Mouse (Mus musculus): ENCODE results near the gene Vcan. TPM values are rescaled to one million over a fixed set of nuclear protein-coding genes. Genes with fewer than 3 reads are reported as not detected.
A peak's percentile ranks its signal among the peaks of the same experiment; 100 is the strongest.

Vcan gene
- polyA plus RNA-seq, 1 experiment from 2014 or later = 48.3 TPM

DNA sequence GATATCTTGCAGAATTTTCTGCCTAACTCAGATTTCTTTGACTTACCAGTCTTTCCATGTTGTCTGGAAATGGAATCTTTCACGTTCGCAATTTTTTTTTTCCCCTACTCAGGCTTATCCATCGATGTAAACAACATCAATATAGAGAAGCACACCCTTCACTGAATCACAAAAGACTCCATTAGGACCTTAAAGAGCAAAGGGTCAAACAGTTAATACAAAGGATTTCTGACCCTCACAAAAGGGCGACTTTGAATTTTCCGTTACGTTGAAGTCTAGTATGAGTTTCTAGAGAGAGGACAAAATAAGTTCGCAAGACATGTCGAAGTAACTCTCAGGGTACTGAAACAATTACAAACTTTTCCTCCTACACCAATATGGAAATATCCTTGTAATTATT lies 892 bp upstream of the Vcan start:
- peak overlapping the region; percentile 97 for H3K4me2 ChIP-seq (replicated peaks)
- no peak overlapping the region for H3K27ac ChIP-seq (replicated peaks)
- H3K4me3 ChIP-seq = peak overlapping the region; percentile 51
- 11% methylated on average over 8 of the region's 8 CpGs for WGBS
- peaks cover 21% of the 10 kb centered on the region for H3K4me1 ChIP-seq
- no peak for ATAC-seq (replicated peaks)
- no peaks in the 10 kb centered on the region for H3K9me3 ChIP-seq
- H3K27me3 ChIP-seq = no peaks in the 10 kb centered on the region
- no peaks in the 10 kb centered on the region for H3K36me3 ChIP-seq
- peak overlapping the region; percentile 63 for H3K9ac ChIP-seq (replicated peaks)

DNA sequence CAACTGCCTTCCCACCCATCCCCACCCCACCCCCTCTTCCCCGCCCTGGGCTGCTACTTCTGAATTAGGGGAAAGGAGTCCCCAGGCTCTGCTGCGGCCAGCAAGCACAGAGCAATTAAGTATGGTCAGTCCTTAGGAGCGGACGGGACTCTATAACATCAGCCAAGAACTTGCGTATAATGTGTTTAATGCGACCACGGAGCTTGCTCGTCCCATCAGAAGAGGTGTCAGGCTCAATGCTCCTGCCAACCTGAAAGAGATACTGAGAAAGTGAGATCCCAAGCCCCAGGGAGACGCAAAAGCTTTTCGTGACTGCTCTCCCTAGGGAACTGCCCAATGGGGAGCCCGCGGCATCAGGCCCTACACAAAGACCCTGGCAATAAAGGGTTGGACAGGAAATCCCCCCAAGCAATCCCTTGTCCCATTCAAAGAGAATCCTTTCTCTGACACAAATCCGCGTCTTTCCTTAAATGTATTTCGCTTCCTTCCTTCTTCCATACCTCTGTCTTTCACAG lies 434 bp upstream of the Vcan start:
- under 1% methylated on average over 15 of the region's 15 CpGs for WGBS
- Histone ChIP-seq H3K27ac (replicated peaks) (peak overlapping the region; percentile 91), H3K9ac (replicated peaks) (peak overlapping the region; percentile 63), H3K9me3 (no peaks in the 10 kb centered on the region), H3K4me1 (peaks cover 24% of the 10 kb centered on the region), H3K27me3 (no peaks in the 10 kb centered on the region), H3K36me3 (no peaks in the 10 kb centered on the region), H3K4me2 (replicated peaks) (peak overlapping the region; percentile 97), H3K4me3 (peak overlapping the region; percentile 51)
- no peak for ATAC-seq (replicated peaks)

DNA sequence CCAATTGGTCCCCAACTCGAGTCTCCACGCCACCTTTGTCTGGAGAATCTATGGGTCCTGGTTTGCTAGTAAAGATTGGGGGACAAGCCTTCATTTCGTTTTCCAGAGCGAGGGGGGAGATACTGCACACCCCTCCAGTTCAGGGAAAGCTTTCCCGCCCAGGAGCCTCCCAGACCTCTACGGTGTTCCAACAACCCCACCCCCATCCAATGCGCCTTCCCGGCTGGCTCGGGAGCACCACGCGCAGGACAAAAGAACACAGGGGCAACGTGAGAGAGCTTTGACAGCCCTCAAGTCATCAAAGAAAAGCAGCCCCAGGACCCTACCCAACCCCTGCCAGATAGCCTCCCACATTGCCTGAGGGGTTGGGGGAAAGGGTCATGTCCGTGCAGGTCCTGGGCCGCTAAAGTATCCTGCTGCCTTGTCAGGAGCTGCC lies 1.2 kb downstream of the Vcan start:
- Histone ChIP-seq H3K4me3 (peak overlapping the region; percentile 51), H3K4me1 (peaks cover 25% of the 10 kb centered on the region), H3K9ac (replicated peaks) (peak overlapping the region; percentile 63), H3K9me3 (no peaks in the 10 kb centered on the region), H3K36me3 (no peaks in the 10 kb centered on the region), H3K27ac (replicated peaks) (peak overlapping the region; percentile 91), H3K27me3 (no peaks in the 10 kb centered on the region), H3K4me2 (replicated peaks) (peak overlapping the region; percentile 97)
- peak; percentile 51 for ATAC-seq (replicated peaks)
- under 1% methylated on average over 14 of the region's 14 CpGs for WGBS

DNA sequence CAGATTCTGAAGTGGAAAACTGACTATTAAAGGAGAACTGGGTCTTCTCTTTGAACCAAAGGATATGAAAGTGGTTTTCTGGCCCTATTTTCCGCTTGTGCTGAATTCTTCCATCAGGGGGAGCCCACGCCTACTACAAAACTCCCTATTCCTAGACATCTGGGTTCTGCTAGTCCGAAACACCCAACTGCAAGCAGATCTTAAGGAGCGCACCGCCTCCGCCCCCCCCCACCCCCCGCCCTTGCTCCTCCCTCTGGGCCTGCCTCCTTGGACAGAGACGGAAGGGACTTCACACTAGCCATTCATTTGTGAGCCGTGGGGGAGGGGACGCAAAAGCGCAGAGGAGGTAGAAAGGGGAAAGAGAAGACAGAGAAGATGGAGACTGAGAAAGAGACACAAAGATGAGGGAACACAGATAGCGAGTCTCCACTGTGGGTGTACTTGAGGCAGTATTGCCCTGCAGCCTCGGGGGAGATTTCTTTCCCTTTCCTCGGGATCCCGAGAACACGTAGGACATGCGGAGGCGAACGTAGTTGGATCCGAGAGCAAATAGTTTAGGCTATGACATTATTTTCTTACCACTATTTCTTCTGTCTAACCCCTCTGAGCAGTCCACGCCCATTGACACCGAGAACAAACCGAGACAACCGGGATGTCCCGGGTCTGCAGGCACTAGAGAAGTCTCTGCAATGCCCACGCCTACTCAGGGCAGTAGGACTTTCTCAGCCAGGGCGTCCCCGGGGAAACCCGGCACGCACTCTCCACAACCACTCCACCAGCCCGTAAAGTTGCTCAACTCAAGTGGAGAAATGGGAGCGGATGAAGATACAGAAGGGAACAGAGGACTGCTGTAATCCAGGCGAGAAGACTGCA lies 1.8 kb downstream of the Vcan start:
- H3K9me3 ChIP-seq = no peaks in the 10 kb centered on the region
- peak overlapping the region; percentile 91 for H3K27ac ChIP-seq (replicated peaks)
- peaks cover 25% of the 10 kb centered on the region for H3K4me1 ChIP-seq
- peak overlapping the region; percentile 51 for H3K4me3 ChIP-seq
- ATAC-seq (replicated peaks) = peak; percentile 87
- WGBS = under 1% methylated on average over 33 of the region's 33 CpGs
- H3K27me3 ChIP-seq = no peaks in the 10 kb centered on the region
- peak overlapping the region; percentile 97 for H3K4me2 ChIP-seq (replicated peaks)
- no peaks in the 10 kb centered on the region for H3K36me3 ChIP-seq
- peak overlapping the region; percentile 63 for H3K9ac ChIP-seq (replicated peaks)

DNA sequence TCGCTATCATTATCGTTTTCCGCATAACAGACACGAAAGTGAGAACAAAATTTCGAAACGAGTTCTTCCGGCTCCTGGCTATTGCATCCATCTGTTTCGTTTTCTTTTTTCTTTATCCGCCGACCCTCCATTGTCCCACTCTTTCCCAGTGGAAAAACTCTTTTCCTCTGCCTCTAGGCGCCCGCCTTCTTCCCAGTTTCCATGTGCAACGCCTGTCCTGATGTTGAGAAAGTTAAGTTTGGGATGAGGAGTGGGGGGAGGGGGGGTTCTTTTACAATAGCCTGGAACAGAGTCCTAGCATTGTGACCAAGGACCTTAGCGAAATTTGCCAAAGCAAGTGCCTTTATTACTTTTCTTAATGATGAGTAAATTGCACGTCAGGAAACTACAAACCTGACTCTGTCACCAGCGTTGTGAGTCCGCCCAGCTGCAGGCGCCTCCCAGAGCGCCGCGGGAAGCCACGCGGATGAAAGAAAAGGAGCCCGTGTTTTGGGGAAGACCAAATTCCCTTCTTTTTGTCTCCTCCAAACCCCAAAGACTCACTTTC lies 2.5 kb downstream of the Vcan start:
- Histone ChIP-seq H3K36me3 (no peaks in the 10 kb centered on the region), H3K4me3 (peak overlapping the region; percentile 51), H3K27ac (replicated peaks) (peak overlapping the region; percentile 91), H3K9ac (replicated peaks) (peak overlapping the region; percentile 63), H3K9me3 (no peaks in the 10 kb centered on the region), H3K4me1 (peaks cover 25% of the 10 kb centered on the region), H3K4me2 (replicated peaks) (peak overlapping the region; percentile 97), H3K27me3 (no peaks in the 10 kb centered on the region)
- ATAC-seq (replicated peaks) = peak; percentile 21; the same call in 1 of the 2 replicates
- WGBS = under 1% methylated on average over 24 of the region's 24 CpGs

DNA sequence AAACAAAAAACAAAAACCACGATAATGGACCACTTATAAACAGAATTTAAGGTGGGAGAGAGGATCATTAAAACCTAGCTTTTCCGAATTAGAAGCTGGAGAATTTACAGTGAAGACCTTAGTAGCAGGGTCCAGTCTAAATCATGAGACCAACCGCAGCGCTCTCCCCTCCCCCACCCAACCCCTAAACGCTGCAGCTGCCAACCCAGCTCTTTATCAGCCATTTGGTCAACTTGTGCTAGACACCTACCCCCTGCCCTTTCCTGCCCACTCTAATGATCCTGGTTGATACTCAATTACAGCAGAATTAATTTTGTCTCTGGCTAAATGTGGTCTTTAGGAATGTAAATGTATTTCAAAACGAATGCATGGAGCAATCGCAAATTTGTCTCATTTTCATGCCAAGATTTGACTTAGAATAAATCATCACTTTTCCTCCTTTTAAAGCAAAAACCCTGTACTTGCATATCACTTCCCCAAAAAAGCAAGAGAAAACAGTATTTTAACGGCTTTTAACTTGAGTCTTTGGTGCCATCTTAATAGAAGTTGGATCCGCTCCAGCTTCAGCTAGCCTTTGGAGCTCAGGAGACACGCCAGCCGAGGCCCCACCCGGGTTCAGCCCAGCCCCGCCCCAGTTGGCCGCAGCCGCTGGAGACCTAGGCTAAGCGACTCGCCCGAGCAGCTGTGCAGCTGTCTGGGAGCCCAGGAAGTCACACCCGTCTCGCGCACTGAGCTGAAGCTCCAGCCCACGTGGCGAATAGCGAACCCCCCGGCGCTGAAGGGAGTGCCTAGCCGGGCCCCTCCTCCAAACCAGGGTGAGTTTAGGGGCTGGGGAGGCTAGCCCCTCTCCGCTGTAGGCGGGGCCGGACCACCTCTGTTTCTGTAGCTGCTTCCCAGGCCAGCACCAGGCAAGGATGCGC lies 3.3 kb downstream of the Vcan start:
- H3K4me2 ChIP-seq (replicated peaks) = peak overlapping the region; percentile 97
- no peaks in the 10 kb centered on the region for H3K9me3 ChIP-seq
- no peaks in the 10 kb centered on the region for H3K27me3 ChIP-seq
- peak overlapping the region; percentile 91 for H3K27ac ChIP-seq (replicated peaks)
- peaks cover 25% of the 10 kb centered on the region for H3K4me1 ChIP-seq
- 1% methylated on average over 31 of the region's 31 CpGs for WGBS
- peak overlapping the region; percentile 63 for H3K9ac ChIP-seq (replicated peaks)
- ATAC-seq (replicated peaks) = peak; percentile 31
- peak overlapping the region; percentile 51 for H3K4me3 ChIP-seq
- no peaks in the 10 kb centered on the region for H3K36me3 ChIP-seq

DNA sequence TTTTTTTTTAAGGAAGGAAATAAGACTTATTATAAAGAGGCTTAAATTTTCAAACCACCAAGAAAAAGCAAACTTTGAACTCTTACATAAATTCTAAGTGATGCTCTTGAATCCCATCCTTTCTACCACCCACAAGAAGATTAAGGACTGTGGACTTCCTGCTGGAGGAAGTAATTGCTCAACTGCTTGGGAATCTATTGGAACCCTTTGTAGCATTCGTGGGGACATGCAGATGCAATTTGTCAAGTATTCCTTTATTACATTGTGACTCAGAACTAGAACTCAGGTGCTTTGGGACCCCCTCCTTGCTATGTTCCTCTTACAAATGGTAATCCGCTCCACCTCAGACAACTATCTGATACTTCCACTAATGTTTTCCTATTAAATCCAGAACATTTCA lies 4.0 kb downstream of the Vcan start:
- Histone ChIP-seq H3K9me3 (no peaks in the 10 kb centered on the region), H3K9ac (replicated peaks) (peak overlapping the region; percentile 63; the same call in 1 of the 2 replicates), H3K4me2 (replicated peaks) (peak overlapping the region; percentile 97), H3K4me3 (peak overlapping the region; percentile 51), H3K27me3 (no peaks in the 10 kb centered on the region), H3K27ac (replicated peaks) (no peak overlapping the region), H3K36me3 (no peaks in the 10 kb centered on the region), H3K4me1 (peaks cover 25% of the 10 kb centered on the region)
- no peak for ATAC-seq (replicated peaks)
- 44% methylated on average over 2 of the region's 2 CpGs for WGBS

DNA sequence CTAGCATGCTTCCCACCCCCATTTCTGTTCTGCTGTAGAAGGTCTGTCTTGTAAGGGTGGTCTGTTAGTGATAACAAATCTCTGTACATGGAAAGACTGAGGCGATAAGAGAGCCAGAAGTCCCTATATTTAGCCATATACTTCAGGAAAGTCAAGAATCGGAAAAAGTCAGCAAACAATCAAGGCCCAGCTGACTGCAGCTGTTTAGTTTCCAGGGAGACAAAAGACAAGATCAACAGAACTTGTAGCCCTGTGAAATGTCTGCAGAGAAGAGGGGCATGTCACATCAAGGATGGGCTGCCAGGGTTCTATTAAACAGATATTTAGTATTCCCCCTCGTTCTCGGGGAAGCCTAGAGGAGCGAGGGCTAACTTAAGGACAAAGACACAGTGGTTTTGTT lies 7.2 kb downstream of the Vcan start:
- Histone ChIP-seq H3K4me3 (no peak overlapping the region), H3K4me2 (replicated peaks) (no peak overlapping the region), H3K36me3 (no peaks in the 10 kb centered on the region), H3K27ac (replicated peaks) (no peak overlapping the region), H3K4me1 (peaks cover 16% of the 10 kb centered on the region), H3K27me3 (no peaks in the 10 kb centered on the region), H3K9me3 (no peaks in the 10 kb centered on the region), H3K9ac (replicated peaks) (no peak overlapping the region)
- no peak for ATAC-seq (replicated peaks)
- WGBS = 74% methylated on average over 5 of the region's 5 CpGs

DNA sequence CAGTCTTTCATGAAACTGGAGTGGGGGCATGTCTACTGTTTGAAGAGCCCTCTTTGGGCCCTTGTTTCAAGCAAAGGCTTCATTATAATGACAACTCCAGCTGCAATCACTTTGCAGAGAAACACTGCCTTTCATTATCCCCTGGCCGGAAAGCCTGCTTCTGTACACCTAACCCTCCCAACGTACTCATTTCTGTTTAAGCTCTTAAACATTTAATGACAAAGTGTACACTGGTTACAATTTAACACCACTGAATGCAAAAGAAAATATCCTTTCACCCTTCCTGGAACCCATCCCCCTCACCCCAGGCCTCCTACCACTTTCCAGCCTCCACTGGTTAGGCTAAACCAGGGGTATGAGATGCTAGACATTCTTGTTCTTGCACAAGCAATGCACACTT lies 15.8 kb downstream of the Vcan start:
- no peak for ATAC-seq (replicated peaks)
- 76% methylated on average over 2 of the region's 2 CpGs for WGBS

DNA sequence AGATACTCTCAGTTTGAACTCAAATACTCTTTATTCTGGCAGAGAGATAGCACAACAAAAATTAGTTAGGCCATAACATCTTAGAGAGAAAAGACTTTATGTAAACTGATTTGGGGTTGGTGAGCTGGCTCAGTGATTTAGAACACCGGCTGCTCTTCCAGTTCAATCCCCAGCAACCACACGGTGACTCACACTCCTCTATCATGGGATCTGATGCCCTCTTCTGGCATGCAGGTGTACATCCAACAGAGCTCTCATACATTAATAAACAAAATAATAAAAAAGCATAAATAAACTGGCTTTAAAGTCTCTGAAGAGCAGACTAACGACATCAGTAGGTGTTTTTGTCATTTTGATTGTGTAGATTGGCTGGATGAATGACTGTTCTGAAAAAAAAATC lies 21.8 kb downstream of the Vcan start:
- H3K9ac ChIP-seq (replicated peaks) = no peak overlapping the region
- ATAC-seq (replicated peaks) = no peak
- H3K4me3 ChIP-seq = no peak overlapping the region
- H3K27ac ChIP-seq (replicated peaks) = no peak overlapping the region
- 50% methylated on average over 3 of the region's 3 CpGs for WGBS
- H3K36me3 ChIP-seq = peaks cover 28% of the 10 kb centered on the region
- H3K9me3 ChIP-seq = no peaks in the 10 kb centered on the region
- H3K4me2 ChIP-seq (replicated peaks) = no peak overlapping the region
- H3K27me3 ChIP-seq = no peaks in the 10 kb centered on the region
- no peaks in the 10 kb centered on the region for H3K4me1 ChIP-seq

More for the DNA sequence above, 15.8 kb downstream of the Vcan start:
- H3K4me2 ChIP-seq (replicated peaks) = no peak overlapping the region
- H3K36me3 ChIP-seq = peaks cover 26% of the 10 kb centered on the region
- H3K4me3 ChIP-seq = no peak overlapping the region
- no peaks in the 10 kb centered on the region for H3K9me3 ChIP-seq
- H3K27ac ChIP-seq (replicated peaks) = no peak overlapping the region
- no peak overlapping the region for H3K9ac ChIP-seq (replicated peaks)
- no peaks in the 10 kb centered on the region for H3K4me1 ChIP-seq
- no peaks in the 10 kb centered on the region for H3K27me3 ChIP-seq

DNA sequence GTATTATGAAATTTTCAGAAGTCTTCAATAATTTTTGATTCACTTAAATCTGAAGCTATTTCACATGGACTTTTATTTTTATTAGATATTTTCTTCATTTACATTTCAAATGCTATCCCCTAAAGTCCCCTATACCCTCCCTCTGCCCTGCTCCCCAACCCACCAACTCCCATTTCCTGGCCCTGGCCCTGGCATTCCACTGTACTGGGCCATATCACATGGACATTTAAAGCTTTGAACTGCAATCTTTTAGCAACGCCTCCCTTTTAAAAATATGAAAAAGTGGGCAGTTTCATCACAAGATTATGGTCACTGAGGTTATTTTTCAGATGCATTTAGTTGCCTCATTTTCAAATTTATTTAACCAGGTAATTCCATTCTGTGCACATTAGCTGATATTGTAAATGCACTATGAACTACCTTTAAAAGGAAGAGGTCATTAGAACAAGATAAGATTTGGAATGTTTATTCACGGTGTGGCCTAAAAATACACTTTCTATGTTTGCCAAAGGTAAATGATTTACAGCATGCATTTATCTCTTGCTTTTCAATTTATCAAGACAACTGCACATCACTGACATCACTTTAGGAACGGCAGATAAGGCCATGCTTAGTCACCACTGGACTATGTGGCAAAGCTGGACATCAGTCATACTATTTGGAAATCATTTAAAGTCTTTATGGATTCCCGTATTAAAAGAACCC lies 32.7 kb downstream of the Vcan start:
- Histone ChIP-seq H3K27me3 (no peaks in the 10 kb centered on the region), H3K36me3 (peaks cover 31% of the 10 kb centered on the region), H3K4me3 (no peak overlapping the region), H3K9ac (replicated peaks) (no peak overlapping the region), H3K27ac (replicated peaks) (no peak overlapping the region), H3K4me1 (no peaks in the 10 kb centered on the region), H3K9me3 (no peaks in the 10 kb centered on the region), H3K4me2 (replicated peaks) (no peak overlapping the region)
- WGBS = 91% methylated on average over 4 of the region's 4 CpGs
- no peak for ATAC-seq (replicated peaks)

Measured in forebrain, embryonic 15.5 days (tissue).